Mouse (Mus musculus) stomach, embryonic 15.5 days (tissue): ENCODE results near the gene A630076J17Rik. TPM values are rescaled to one million over a fixed set of nuclear protein-coding genes. Genes with fewer than 3 reads are reported as not detected.

Experiments used
- ATAC-seq: fragments of 200-750 bp; cut with Nextera tagmentation; 2 replicates; pipeline ENCODE4 v1.8.0; 2017; ENCODE audit warnings: low read depth, moderate number of reproducible peaks, moderate TSS enrichment; ENCODE audit not compliant: insufficient read depth, low FRiP score
- H3K27ac ChIP-seq: fragments of 300-500 bp; sonication (generic); 2 replicates; pipeline ENCODE4 v1.5.1; 2015; ENCODE audit warnings: mild to moderate bottlenecking, inconsistent platforms
- H3K27me3 ChIP-seq: fragments of 300-500 bp; sonication (generic); replicated peaks from 2 replicates; pipeline ENCODE4 v1.6.1; 2015; ENCODE audit warnings: inconsistent platforms
- H3K36me3 ChIP-seq: fragments of 300-500 bp; sonication (generic); 2 replicates; pipeline ENCODE4 v1.6.1; 2015; ENCODE audit warnings: inconsistent platforms
- H3K4me1 ChIP-seq: fragments of 300-500 bp; sonication (generic); 2 replicates; pipeline ENCODE4 v1.6.1; 2015; ENCODE audit warnings: inconsistent platforms
- H3K4me2 ChIP-seq: fragments of 300-500 bp; sonication (generic); 2 replicates; pipeline ENCODE4 v1.6.1; 2015; ENCODE audit warnings: mild to moderate bottlenecking, inconsistent platforms
- H3K4me3 ChIP-seq: fragments of 300-500 bp; sonication (generic); replicated peaks from 2 replicates; pipeline ENCODE4 v1.5.1; 2015; ENCODE audit warnings: inconsistent platforms
- H3K9ac ChIP-seq: fragments of 300-500 bp; sonication (generic); 2 replicates; pipeline ENCODE4 v1.6.1; 2015; ENCODE audit warnings: inconsistent platforms
- H3K9me3 ChIP-seq: fragments of 300-500 bp; sonication (generic); 2 replicates; pipeline ENCODE4 v1.6.1; 2016; ENCODE audit warnings: inconsistent platforms
- WGBS: fragments of 180-500 bp; shearing (Covaris S2); methylation state at CpG from one replicate; pipeline ENCODE4 v1.1.7; 2015; 5-methylcytosine and 5-hydroxymethylcytosine counted together
- polyA plus RNA-seq: library from polyadenylated mRNA; unstranded; fragments of >200 nt; fragmentation: Nextera tagmentation; extraction: Ambion mirVana; gene quantifications from 2 replicates; pipeline ENCODE4 v1.2.1, GENCODE M21; 2015

Gene A630076J17Rik
- polyA plus RNA-seq, 1 experiment from 2014 or later: 0.64 TPM

DNA sequence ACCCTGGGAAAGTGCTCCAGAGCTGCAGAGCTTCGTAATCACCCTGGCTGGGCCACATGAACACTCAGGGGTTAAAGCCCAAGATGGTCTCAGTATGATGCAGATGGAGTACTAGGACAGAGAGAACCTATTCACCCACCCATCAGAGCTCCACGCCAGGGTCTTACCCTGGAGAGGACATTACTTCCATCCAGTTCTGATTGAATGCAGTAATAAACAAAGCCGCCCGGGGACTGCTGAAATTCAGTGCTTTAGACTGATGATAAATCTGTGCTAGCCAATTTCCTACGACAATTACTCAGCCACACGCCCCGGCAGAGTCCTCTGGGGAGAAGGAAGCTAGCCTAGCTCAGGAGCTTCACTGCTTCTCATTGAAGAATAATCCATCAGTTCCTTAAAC, 26.3 kb downstream of the A630076J17Rik start:
- Histone ChIP-seq H3K4me1 (no peaks in the 10 kb centered on the region), H3K4me2 (no peak overlapping the region), H3K9ac (no peak overlapping the region), H3K36me3 (no peaks in the 10 kb centered on the region), H3K9me3 (no peaks in the 10 kb centered on the region), H3K4me3 (no peak overlapping the region), H3K27ac (no peak overlapping the region), H3K27me3 (no peaks in the 10 kb centered on the region)
- 39% methylated on average over 7 of the region's 7 CpGs for WGBS
- ATAC-seq: no peak

DNA sequence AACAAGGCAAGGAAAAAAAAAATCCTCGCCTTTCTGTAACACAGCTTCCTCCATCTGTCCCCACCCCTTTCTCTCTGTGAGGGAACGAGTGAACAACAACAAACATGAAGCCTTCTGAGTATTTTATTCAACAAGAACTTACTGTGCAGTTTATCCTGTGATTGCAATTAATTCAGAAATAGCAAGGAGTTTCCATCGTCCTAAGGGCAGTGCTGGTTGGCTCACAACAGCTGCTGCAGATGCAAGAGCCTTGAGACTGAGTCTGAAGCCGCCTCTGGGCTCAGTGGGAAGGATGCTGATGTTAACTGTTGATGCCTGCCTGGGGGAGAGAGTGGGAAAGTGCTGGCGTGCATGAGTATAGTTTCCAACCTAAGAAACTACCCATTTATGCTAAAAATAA, 27.5 kb downstream of the A630076J17Rik start:
- WGBS: 65% methylated on average over 5 of the region's 5 CpGs
- no peaks in the 10 kb centered on the region for H3K9me3 ChIP-seq

DNA sequence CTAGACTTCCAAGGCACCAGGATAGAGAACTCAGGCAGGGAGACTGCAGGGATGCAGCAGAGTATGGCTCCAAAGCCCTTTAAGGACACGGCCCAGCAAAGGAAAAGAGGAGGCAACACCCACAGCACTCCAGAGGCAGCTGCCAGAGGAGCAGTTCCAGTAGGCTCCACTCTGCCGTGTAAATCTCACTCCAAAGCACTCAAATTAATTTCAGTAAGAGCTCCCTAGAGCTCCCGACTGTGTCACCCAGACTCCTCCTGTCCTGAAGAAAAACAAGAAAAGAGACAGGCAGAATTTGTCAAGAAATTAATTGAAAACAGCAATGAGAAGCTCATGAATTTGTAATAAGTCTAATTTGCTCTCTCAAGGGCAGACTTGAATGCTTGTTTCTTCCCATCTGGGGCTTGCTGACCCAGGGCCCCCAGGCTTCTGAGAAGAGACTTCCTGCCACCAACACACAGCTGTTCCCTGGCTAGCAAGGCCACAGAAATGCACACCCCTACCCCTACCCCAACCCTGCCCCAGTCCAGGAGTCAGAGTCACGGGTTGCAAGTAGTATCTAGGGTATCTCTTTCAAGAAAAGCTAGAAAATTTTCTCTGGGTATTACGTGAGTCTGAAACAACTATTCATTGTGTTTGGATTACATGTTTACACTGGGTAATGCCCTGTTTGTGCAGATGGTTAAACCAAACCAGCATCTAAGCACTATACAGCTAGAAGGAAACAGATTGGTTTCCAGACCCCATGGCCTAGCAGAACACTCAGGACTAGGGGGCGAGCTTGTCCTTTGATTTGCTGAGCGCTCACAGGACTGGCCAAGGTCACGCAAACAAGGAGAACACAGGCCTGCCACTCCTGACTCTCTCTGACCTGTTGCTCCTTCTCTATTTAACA, 30.8 kb downstream of the A630076J17Rik start:
- no peak for ATAC-seq
- Histone ChIP-seq H3K36me3 (no peaks in the 10 kb centered on the region), H3K9ac (no peak overlapping the region), H3K27ac (peak overlapping the region; percentile 59; the same call in 1 of the 2 replicates), H3K9me3 (no peaks in the 10 kb centered on the region), H3K27me3 (no peaks in the 10 kb centered on the region), H3K4me1 (no peaks in the 10 kb centered on the region), H3K4me3 (no peak overlapping the region), H3K4me2 (no peak overlapping the region)
- WGBS: 38% methylated on average over 8 of the region's 8 CpGs

More for the DNA sequence above, 27.5 kb downstream of the A630076J17Rik start:
- no peaks in the 10 kb centered on the region for H3K27me3 ChIP-seq
- H3K4me3 ChIP-seq: no peak overlapping the region
- H3K4me2 ChIP-seq: no peak overlapping the region
- H3K9ac ChIP-seq: no peak overlapping the region
- H3K27ac ChIP-seq: no peak overlapping the region
- no peak for ATAC-seq
- H3K36me3 ChIP-seq: no peaks in the 10 kb centered on the region
- H3K4me1 ChIP-seq: no peaks in the 10 kb centered on the region

DNA sequence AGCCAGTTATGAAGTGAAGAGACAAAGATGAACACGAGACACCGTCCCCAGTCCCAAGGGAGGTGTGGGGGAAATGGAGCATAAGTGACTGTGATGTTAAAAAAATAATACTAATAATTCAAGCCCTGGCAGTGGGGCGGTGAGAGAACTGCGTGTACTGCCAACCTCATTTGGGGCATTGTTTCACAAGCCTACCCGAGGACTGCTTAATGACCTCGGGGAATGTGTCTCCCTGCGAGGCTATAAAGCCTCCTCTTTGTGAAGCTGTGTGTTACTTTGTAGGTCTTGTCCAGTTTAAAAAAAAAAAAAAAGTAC, 31.4 kb downstream of the A630076J17Rik start:
- H3K27ac ChIP-seq: no peak overlapping the region
- WGBS: 49% methylated on average over 7 of the region's 7 CpGs
- H3K4me1 ChIP-seq: no peaks in the 10 kb centered on the region
- H3K36me3 ChIP-seq: no peaks in the 10 kb centered on the region
- H3K27me3 ChIP-seq: no peaks in the 10 kb centered on the region
- no peaks in the 10 kb centered on the region for H3K9me3 ChIP-seq
- no peak overlapping the region for H3K9ac ChIP-seq
- H3K4me3 ChIP-seq: no peak overlapping the region
- H3K4me2 ChIP-seq: no peak overlapping the region
- ATAC-seq: no peak

DNA sequence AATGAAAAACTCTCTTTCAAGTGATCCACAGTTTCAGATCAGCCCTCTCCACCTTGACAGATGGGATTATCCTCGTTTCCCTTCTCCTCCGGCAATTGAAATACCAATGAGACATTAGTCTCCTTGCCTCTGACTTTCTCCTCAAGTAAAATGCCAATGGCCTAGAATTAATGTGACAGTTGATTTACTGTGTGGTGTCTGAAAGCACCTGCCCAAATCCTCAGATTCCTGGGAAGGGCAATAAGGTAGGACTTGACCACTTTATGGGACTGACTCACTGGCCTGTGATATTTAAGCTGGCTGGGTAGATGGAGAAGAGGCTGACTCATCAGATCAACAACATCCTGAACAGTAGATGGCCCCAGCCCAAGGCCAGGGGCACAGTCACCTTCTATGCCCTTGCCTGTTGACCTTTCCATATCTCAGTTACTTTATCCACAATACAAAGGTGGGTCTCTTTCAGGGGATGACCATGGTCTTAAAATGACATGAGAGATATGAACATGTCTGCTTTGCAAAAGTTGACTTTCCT, 36.5 kb downstream of the A630076J17Rik start:
- no peaks in the 10 kb centered on the region for H3K9me3 ChIP-seq
- no peaks in the 10 kb centered on the region for H3K4me1 ChIP-seq
- no peak for ATAC-seq
- no peak overlapping the region for H3K27ac ChIP-seq
- no peak overlapping the region for H3K4me3 ChIP-seq
- H3K27me3 ChIP-seq: no peaks in the 10 kb centered on the region
- no peak overlapping the region for H3K9ac ChIP-seq
- H3K4me2 ChIP-seq: no peak overlapping the region
- 46% methylated on average over 2 of the region's 2 CpGs for WGBS
- H3K36me3 ChIP-seq: no peaks in the 10 kb centered on the region

DNA sequence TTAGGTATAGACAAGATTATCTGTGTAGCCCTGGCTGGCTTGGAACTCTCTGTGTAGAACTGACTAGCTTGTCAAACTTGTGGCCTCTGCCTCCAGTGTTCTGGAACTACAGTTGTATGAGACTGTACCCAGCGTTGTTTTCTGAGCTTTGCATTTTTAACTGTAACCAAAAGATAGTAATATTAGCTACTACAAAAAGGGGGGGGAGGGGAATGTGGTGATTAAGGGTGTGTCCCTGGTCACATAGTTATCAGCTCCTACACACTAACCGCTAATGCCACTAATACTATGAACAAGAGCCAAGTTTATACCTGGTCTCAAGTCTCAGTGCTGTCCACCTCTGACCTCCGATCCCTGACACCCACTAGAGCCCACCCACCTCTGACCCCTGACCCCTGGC, 42.0 kb downstream of the A630076J17Rik start:
- no peak overlapping the region for H3K9ac ChIP-seq
- WGBS: 89% methylated on average over 3 of the region's 3 CpGs
- H3K4me2 ChIP-seq: no peak overlapping the region
- no peak overlapping the region for H3K27ac ChIP-seq
- H3K9me3 ChIP-seq: no peaks in the 10 kb centered on the region
- no peaks in the 10 kb centered on the region for H3K27me3 ChIP-seq
- no peaks in the 10 kb centered on the region for H3K36me3 ChIP-seq
- H3K4me3 ChIP-seq: no peak overlapping the region
- ATAC-seq: no peak
- H3K4me1 ChIP-seq: no peaks in the 10 kb centered on the region

DNA sequence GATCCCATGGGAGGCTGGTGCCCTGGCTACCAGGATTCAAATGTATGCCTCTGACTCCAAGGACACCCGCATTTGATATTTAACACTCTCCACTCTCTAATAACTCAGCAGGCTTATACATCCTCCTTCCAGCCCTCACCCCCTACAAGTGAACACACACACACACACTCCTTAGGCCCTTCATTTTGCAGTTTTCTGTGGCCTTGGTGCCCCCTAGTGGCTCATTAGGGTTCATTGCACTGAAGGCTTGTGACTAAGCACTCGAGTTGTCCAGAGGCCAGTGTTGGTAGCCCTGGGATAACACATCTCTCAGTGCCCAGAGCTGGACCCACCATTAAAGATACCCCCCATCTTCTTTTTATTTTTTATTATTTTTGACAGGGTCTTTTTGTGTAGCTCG, 43.4 kb downstream of the A630076J17Rik start:
- no peak overlapping the region for H3K27ac ChIP-seq
- no peaks in the 10 kb centered on the region for H3K27me3 ChIP-seq
- H3K36me3 ChIP-seq: no peaks in the 10 kb centered on the region
- no peaks in the 10 kb centered on the region for H3K4me1 ChIP-seq
- H3K4me3 ChIP-seq: no peak overlapping the region
- no peak overlapping the region for H3K4me2 ChIP-seq
- H3K9me3 ChIP-seq: no peaks in the 10 kb centered on the region
- WGBS: 12% methylated on average over 3 of the region's 3 CpGs
- no peak overlapping the region for H3K9ac ChIP-seq
- 0 out of 2 replicates have a peak, but pooled peaks have one; percentile 56 for ATAC-seq

DNA sequence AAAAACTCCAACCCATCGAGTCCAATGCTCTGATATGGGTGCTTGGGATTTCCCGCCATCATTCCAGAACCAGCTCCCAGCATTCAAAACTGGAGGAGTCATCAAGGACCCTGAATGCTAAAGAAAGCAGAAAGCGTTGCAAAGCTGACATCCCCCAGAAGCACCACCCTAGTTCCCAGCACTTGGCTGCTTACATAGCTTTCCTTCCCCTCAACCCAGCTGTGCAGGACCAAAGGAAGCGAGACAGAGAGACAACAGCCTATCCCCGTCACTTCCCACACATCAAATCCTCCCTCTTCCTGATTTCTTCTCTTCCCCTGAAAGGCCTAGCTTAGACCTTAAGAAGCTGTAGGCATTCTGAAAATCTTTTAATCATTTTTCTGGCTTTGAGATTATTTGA, 44.9 kb downstream of the A630076J17Rik start:
- Histone ChIP-seq H3K4me3 (no peak overlapping the region), H3K4me1 (no peaks in the 10 kb centered on the region), H3K36me3 (no peaks in the 10 kb centered on the region), H3K9me3 (no peaks in the 10 kb centered on the region), H3K27ac (no peak overlapping the region), H3K27me3 (no peaks in the 10 kb centered on the region), H3K4me2 (no peak overlapping the region), H3K9ac (no peak overlapping the region)
- ATAC-seq: no peak
- 53% methylated on average over 5 of the region's 5 CpGs for WGBS

DNA sequence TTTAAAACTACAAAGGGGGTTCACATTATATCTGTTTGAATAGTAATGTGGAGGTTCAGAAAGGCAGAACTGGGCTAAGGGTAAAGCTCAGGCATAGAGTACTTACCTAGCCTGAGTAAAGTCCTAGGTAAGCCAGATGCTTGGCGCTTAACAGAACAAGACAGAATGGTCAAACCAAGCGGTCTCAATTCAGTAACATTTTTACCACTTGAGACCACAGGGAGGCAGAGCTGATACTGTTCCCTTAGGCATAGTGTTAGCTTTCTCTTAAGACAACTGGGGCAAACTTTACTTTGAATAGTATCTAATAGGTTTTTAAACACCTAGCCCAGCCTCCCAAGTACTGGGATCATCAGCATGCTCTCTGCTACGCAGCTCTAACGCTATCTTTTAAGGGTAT, 45.6 kb downstream of the A630076J17Rik start:
- Histone ChIP-seq H3K9ac (no peak overlapping the region), H3K27ac (no peak overlapping the region), H3K27me3 (no peaks in the 10 kb centered on the region), H3K4me3 (no peak overlapping the region), H3K4me2 (no peak overlapping the region), H3K36me3 (no peaks in the 10 kb centered on the region), H3K4me1 (no peaks in the 10 kb centered on the region), H3K9me3 (no peaks in the 10 kb centered on the region)
- no peak for ATAC-seq
- 55% methylated on average over 4 of the region's 4 CpGs for WGBS

DNA sequence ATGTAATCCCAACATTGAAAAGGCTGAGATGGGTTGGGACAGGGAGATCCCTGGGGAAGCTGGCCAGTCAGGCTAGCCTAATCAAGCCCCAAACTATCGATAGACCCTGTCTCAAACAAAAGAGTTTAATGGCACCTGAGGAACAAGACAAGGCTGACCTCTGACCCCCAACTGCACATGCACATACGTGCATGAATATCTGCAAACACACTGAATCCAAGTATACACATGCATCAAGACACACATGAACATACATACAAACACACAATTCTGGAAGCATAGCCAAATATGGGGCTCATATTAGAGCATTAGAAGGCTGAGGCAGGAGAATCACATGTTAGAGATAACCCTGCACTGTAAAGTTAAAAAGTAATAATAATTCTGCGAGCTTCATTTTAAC, 46.2 kb downstream of the A630076J17Rik start:
- Histone ChIP-seq H3K9ac (no peak overlapping the region), H3K36me3 (no peaks in the 10 kb centered on the region), H3K4me2 (no peak overlapping the region), H3K4me1 (no peaks in the 10 kb centered on the region), H3K4me3 (no peak overlapping the region), H3K9me3 (no peaks in the 10 kb centered on the region), H3K27me3 (no peaks in the 10 kb centered on the region), H3K27ac (no peak overlapping the region)
- ATAC-seq: no peak
- 84% methylated on average over 3 of the region's 3 CpGs for WGBS

DNA sequence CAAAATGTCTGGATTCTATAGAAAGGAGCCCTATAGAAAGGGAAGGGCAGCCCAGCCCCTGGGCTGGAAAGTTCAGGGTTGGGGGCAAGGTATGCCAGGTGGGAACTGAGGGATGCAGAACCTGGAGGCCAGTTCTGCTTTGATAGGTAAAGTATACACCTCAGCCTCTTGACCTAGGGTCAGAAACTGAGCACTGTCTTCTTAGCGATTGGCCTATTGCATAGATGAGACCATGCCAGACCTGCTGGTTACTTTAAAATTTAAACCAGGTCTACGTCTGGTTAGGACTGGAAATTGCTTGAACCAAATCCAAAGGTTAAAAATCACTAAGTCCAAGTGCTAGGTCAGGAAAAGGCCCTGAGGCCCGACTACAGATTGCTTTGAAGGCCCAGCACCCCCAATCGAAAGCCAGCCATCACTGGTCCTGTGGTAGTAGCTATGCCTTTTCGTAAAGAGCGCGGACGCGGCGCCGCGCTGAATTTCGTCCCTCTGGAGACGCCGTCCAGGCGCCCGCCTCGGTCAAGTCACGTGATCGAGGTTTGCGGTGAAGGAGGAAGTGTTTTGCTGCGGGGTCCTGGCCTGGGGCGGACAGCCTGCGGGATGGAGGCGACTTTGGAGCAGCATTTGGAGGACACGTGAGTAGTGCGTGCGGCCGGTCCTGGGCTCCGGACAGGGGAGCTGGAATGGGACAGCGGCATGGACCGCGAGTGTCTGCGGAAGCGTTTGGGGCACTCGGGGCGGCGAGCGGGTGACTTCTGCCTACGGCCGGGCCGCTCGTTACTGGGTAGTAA, 48.3 kb downstream of the A630076J17Rik start, which contains the start of gene Lamtor5:
Lamtor5 (plus strand) TSS at position 380 of the 791 bp plus-strand sequence.
- peaks cover 8% of the 10 kb centered on the region for H3K36me3 ChIP-seq
- H3K4me1 ChIP-seq: no peaks in the 10 kb centered on the region
- H3K4me2 ChIP-seq: peak within 1 kb of the TSS; percentile 67
- H3K9me3 ChIP-seq: no peaks in the 10 kb centered on the region
- peak within 1 kb of the TSS; percentile 72 for H3K9ac ChIP-seq
- peak within 1 kb of the TSS; percentile 86 for H3K4me3 ChIP-seq
- H3K27me3 ChIP-seq: no peaks in the 10 kb centered on the region
- H3K27ac ChIP-seq: no peak within 1 kb of the TSS
- 3% methylated on average over 43 of the region's 43 CpGs for WGBS
- ATAC-seq: peak; percentile 81
